Comparison of ENCODE assay signal across 10 mouse cellular contexts in the genomic region with DNA sequence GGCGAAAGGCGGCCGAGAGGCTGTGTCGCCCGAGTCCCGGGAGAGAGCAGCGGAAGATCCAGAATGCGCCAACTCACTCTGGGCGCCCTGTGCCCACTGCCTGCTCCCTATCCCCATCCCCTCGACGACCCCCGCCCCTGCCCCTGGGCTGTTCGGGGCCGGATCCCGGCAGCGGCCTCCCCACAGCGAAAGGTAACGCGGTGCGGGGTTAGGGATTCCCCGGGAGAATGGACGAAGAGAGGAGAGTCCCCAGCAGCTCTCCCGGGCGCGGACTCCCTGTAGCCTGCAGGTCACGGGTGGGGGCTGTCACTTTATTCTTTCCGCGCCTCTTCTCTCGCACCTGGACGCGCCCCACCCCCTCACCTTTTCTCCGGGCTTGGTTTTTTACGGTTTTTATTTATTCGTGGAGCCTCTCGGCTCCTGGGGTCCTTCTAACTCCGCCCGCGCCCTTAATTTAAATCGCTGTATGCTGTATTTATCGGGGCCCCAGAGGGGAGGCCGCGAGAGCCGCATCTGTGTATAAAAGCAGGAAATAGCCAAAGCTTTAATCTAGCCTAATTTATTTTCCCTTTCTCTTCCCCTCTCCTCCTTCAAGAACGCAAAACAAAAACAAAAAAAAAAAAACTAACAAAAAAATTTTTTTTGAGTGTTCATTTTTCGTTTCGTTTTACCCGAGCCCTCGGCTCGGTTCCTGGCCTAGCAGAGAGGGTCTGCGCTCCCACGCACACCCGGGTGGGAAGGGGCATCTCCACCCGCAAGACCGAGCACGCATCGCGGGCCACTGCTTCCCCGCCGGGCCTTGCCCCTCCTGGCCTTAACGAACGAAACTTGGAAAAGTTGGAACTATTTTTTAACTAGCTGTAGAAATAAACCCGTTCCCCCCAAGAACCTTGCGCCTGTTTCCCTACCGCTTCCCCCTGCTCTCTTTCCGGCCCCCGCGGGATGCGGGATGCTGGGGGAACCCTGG. TPM values are rescaled to one million over a fixed set of nuclear protein-coding genes. Genes with fewer than 3 reads are reported as not detected.
DNase-seq lines count a peak whose midpoint lies in the region; ATAC-seq and TF ChIP-seq lines count a peak whose summit lies in the region.
"Had no signal": no experiment of that assay in that cellular context is flagged by ENCODE, and none has a peak within 500 bp of the region (broad histone marks: within the 10 kb centered on the region; RNA-seq: fewer than 3 reads in every experiment).

No protein-coding gene starts in this region.

- H3K9me3 ChIP-seq in embryonic facial prominence, embryonic 15.5 days (replicated peaks), result no peaks in the 10 kb centered on the region
- no peaks in the 10 kb centered on the region for H3K9me3 ChIP-seq in intestine, postnatal 0 days (ENCODE audit: control insufficient read depth)
- H3K9me3 ChIP-seq in neural tube, embryonic 14.5 days (ENCODE audit: control insufficient read depth, low read length), result no peaks in the 10 kb centered on the region

- no peak for TF ChIP-seq CTCF in layer of hippocampus, adult 2 months (conservative IDR thresholded peaks at IDR 0.05)
- TF ChIP-seq CTCF in intestine, postnatal 0 days (IDR thresholded peaks at IDR 0.05; ENCODE audit: low read depth), result no peak

- WGBS in embryonic facial prominence, embryonic 15.5 days, result 3% methylated on average over 67 of the region's 68 CpGs
- 3% methylated on average over 68 of the region's 68 CpGs for WGBS in intestine, postnatal 0 days
- WGBS in neural tube, embryonic 14.5 days, result under 1% methylated on average over 63 of the region's 68 CpGs

- ATAC-seq in embryonic facial prominence, embryonic 15.5 days (ENCODE audit: insufficient number of reproducible peaks, low FRiP score, low TSS enrichment, low read depth), result no peak
- no peak for ATAC-seq in intestine, postnatal 0 days
- no peak for ATAC-seq in neural tube, embryonic 14.5 days (ENCODE audit: low read depth)
- ATAC-seq: Patski had no signal

- H3K4me3 ChIP-seq in layer of hippocampus, adult 2 months, result peak overlapping the region; percentile 54
- peak overlapping the region; percentile 63 for H3K4me3 ChIP-seq in embryonic facial prominence, embryonic 15.5 days (replicated peaks)
- H3K4me3 ChIP-seq in intestine, postnatal 0 days (ENCODE audit: low read depth, low read length), result peak overlapping the region; percentile 59
- peak overlapping the region; percentile 46 for H3K4me3 ChIP-seq in neural tube, embryonic 14.5 days (ENCODE audit: low read depth, low read length)

- no peak for DNase-seq in layer of hippocampus, adult 2 months (ENCODE audit: low spot score in 2 of 2)
- DNase-seq in layer of hippocampus, adult 11-12 months (ENCODE audit: low spot score), result no peak
- no peak for DNase-seq in layer of hippocampus, postnatal 25 days (ENCODE audit: extremely low spot score in 1 of 2, low spot score in 1 of 2)
- no peak for DNase-seq in right cerebral cortex, postnatal 4 days
- no peak for DNase-seq in adipocyte (ENCODE audit: low spot score)
- DNase-seq: gastrocnemius, postnatal 10 days had no signal

- H3K4me1 ChIP-seq in embryonic facial prominence, embryonic 15.5 days, result peaks cover 33% of the 10 kb centered on the region
- no peaks in the 10 kb centered on the region; the same call in 1 of the 2 replicates for H3K4me1 ChIP-seq in intestine, postnatal 0 days (replicated peaks; ENCODE audit: control insufficient read depth, insufficient read depth, low read length)
- H3K4me1 ChIP-seq in neural tube, embryonic 14.5 days (ENCODE audit: control insufficient read depth, insufficient read depth, low read length), result peaks cover 11% of the 10 kb centered on the region

- peak overlapping the region; percentile 93 for H3K4me2 ChIP-seq in embryonic facial prominence, embryonic 15.5 days (replicated peaks)
- peak overlapping the region; percentile 28 for H3K4me2 ChIP-seq in intestine, postnatal 0 days (replicated peaks; ENCODE audit: low read depth)
- H3K4me2 ChIP-seq in neural tube, embryonic 14.5 days (ENCODE audit: low read depth, low read length), result peak overlapping the region; percentile 87

- peaks cover 86% of the 10 kb centered on the region for H3K27me3 ChIP-seq in embryonic facial prominence, embryonic 15.5 days
- peaks cover 92% of the 10 kb centered on the region for H3K27me3 ChIP-seq in intestine, postnatal 0 days (replicated peaks; ENCODE audit: control insufficient read depth, insufficient read depth, low read length)
- peaks cover 58% of the 10 kb centered on the region for H3K27me3 ChIP-seq in neural tube, embryonic 14.5 days (ENCODE audit: control insufficient read depth, insufficient read depth, low read length)

- H3K27ac ChIP-seq in layer of hippocampus, adult 2 months, result peak overlapping the region; percentile 49
- no peak overlapping the region for H3K27ac ChIP-seq in embryonic facial prominence, embryonic 15.5 days (replicated peaks)
- no peak overlapping the region for H3K27ac ChIP-seq in intestine, postnatal 0 days (ENCODE audit: low read depth, low read length)
- no peak overlapping the region for H3K27ac ChIP-seq in neural tube, embryonic 14.5 days (ENCODE audit: low read depth, low read length)

- no peaks in the 10 kb centered on the region for H3K36me3 ChIP-seq in embryonic facial prominence, embryonic 15.5 days
- no peaks in the 10 kb centered on the region for H3K36me3 ChIP-seq in intestine, postnatal 0 days (ENCODE audit: control insufficient read depth, insufficient read depth)
- H3K36me3 ChIP-seq in neural tube, embryonic 14.5 days (ENCODE audit: control insufficient read depth, insufficient read depth, low read length), result no peaks in the 10 kb centered on the region

- no peak overlapping the region; the same call in 1 of the 2 replicates for H3K9ac ChIP-seq in embryonic facial prominence, embryonic 15.5 days
- no peak overlapping the region for H3K9ac ChIP-seq in intestine, postnatal 0 days (ENCODE audit: low read depth, low read length)
- no peak overlapping the region; the same call in 1 of the 2 replicates for H3K9ac ChIP-seq in neural tube, embryonic 14.5 days (replicated peaks; ENCODE audit: low read depth, low read length)

RNA-seq across cellular contexts. Expression of gene Pou3f1, which starts 2.9 kb away (rescaled TPM):
- 10 to 100 TPM; 40.5 to 40.7 TPM for total RNA-seq in layer of hippocampus, adult 2 months (2021)
- 4.4 and 4.9 TPM in 2 replicates for polyA plus RNA-seq in embryonic facial prominence, embryonic 15.5 days (2015; fragmentation: Nextera tagmentation; extraction: Ambion mirVana)
- polyA plus RNA-seq in intestine, postnatal 0 days (2015; fragmentation: Nextera tagmentation; extraction: Ambion mirVana), result 0.08 TPM in 1 of 2 replicates, not detected in the other
- 6.7 and 7.8 TPM in 2 replicates for polyA plus RNA-seq in neural tube, embryonic 14.5 days (2014; fragmentation: Nextera tagmentation; extraction: Ambion mirVana)
- total RNA-seq in layer of hippocampus, postnatal 25 days (2021), result 10 to 100 TPM; 46.3 to 49.8 TPM

RNA-seq across cellular contexts. Expression of gene Utp11, which starts 33.9 kb away (rescaled TPM):
- total RNA-seq in layer of hippocampus, adult 2 months (2021), result 10 to 100 TPM; 16.6 to 18.6 TPM
- polyA plus RNA-seq in embryonic facial prominence, embryonic 15.5 days (2015; fragmentation: Nextera tagmentation; extraction: Ambion mirVana), result 68.9 and 71.3 TPM in 2 replicates
- 29.6 and 32.3 TPM in 2 replicates for polyA plus RNA-seq in intestine, postnatal 0 days (2015; fragmentation: Nextera tagmentation; extraction: Ambion mirVana)
- polyA plus RNA-seq in neural tube, embryonic 14.5 days (2014; fragmentation: Nextera tagmentation; extraction: Ambion mirVana), result 33.9 and 39.2 TPM in 2 replicates
- total RNA-seq in layer of hippocampus, postnatal 25 days (2021), result 10 to 100 TPM; 15.1 to 16.6 TPM

RNA-seq across cellular contexts. Expression of gene Fhl3, which starts 41.0 kb away (rescaled TPM):
- 1 to 10 TPM; 1.4 to 1.5 TPM for total RNA-seq in layer of hippocampus, adult 2 months (2021)
- polyA plus RNA-seq in embryonic facial prominence, embryonic 15.5 days (2015; fragmentation: Nextera tagmentation; extraction: Ambion mirVana), result 17.3 and 17.8 TPM in 2 replicates
- polyA plus RNA-seq in intestine, postnatal 0 days (2015; fragmentation: Nextera tagmentation; extraction: Ambion mirVana), result 3.8 TPM in 2 replicates
- 0.60 and 1.5 TPM in 2 replicates for polyA plus RNA-seq in neural tube, embryonic 14.5 days (2014; fragmentation: Nextera tagmentation; extraction: Ambion mirVana)
- total RNA-seq in layer of hippocampus, postnatal 25 days (2021), result 1 to 10 TPM; 2.3 to 2.8 TPM

RNA-seq across cellular contexts. Expression of gene 3100002H09Rik, which starts 48.9 kb away (rescaled TPM):
- 1 to 10 TPM in 1 of 2 experiments, under 1 TPM in 1; 0.98 to 2.3 TPM for total RNA-seq in layer of hippocampus, adult 2 months (2021)
- 0.25 and 0.66 TPM in 2 replicates for polyA plus RNA-seq in embryonic facial prominence, embryonic 15.5 days (2015; fragmentation: Nextera tagmentation; extraction: Ambion mirVana)
- polyA plus RNA-seq in intestine, postnatal 0 days (2015; fragmentation: Nextera tagmentation; extraction: Ambion mirVana), result not detected in 2 replicates
- polyA plus RNA-seq in neural tube, embryonic 14.5 days (2014; fragmentation: Nextera tagmentation; extraction: Ambion mirVana), result 0.32 TPM in 1 of 2 replicates, not detected in the other
- total RNA-seq in layer of hippocampus, postnatal 25 days (2021), result 1 to 10 TPM in 1 of 2 experiments, not detected in 1; 1.6 TPM
- total RNA-seq: gastrocnemius, postnatal 10 days had no signal
- polyA plus RNA-seq: Patski had no signal

RNA-seq across cellular contexts. Expression of gene Sf3a3, which starts 55.0 kb away (rescaled TPM):
- 10 to 100 TPM; 35.1 to 35.7 TPM for total RNA-seq in layer of hippocampus, adult 2 months (2021)
- polyA plus RNA-seq in embryonic facial prominence, embryonic 15.5 days (2015; fragmentation: Nextera tagmentation; extraction: Ambion mirVana), result 138 and 141 TPM in 2 replicates
- polyA plus RNA-seq in intestine, postnatal 0 days (2015; fragmentation: Nextera tagmentation; extraction: Ambion mirVana), result 45.3 and 45.7 TPM in 2 replicates
- polyA plus RNA-seq in neural tube, embryonic 14.5 days (2014; fragmentation: Nextera tagmentation; extraction: Ambion mirVana), result 89.9 and 93.2 TPM in 2 replicates
- 10 to 100 TPM; 34.6 to 34.8 TPM for total RNA-seq in layer of hippocampus, postnatal 25 days (2021)

Comparison
In these comparisons a context has a peak if more than half of its experiments do, and no peak if none do; other contexts are left out.
1. H3K4me2 ChIP-seq: peak in every context shown above with its lines; median percentile 93 in embryonic facial prominence, embryonic 15.5 days; 87 in neural tube, embryonic 14.5 days; 28 in intestine, postnatal 0 days.